Mouse (Mus musculus) ES-CJ7 (cell line): ENCODE measurements around the gene Tbcc.

ENCODE experiments used
- DNase-seq: peaks from one replicate; pipeline ENCODE4 v3.0.0; 2011; ENCODE audit warnings: low read depth, low spot score

Gene Tbcc

GRCm38 (mm10) chr17:46903876-46904490, 13.5 kb downstream of the Tbcc start:
- DNase-seq: peak; percentile 93

- DNase-seq: no peak
Observed at GRCm38 (mm10) chr17:46910186-46910585, 19.7 kb downstream of the Tbcc start, which contains the start of gene Prph2. TSS of gene Prph2 (plus strand) at chr17:46910459.

GRCm38 (mm10) chr17:46912331-46912730, 21.8 kb downstream of the Tbcc start:
- DNase-seq: no peak

GRCm38 (mm10) chr17:46915129-46915528, 24.6 kb downstream of the Tbcc start:
- no peak for DNase-seq

GRCm38 (mm10) chr17:46918951-46919350, 28.5 kb downstream of the Tbcc start:
- DNase-seq: no peak

- DNase-seq: peak; percentile 52
Observed at GRCm38 (mm10) chr17:46920855-46921254, 30.4 kb downstream of the Tbcc start.

GRCm38 (mm10) chr17:46926192-46926591, 35.7 kb downstream of the Tbcc start:
- no peak for DNase-seq

GRCm38 (mm10) chr17:46926941-46927340, 36.5 kb downstream of the Tbcc start:
- peak; percentile 88 for DNase-seq

GRCm38 (mm10) chr17:46927781-46928180, 37.3 kb downstream of the Tbcc start:
- no peak for DNase-seq

GRCm38 (mm10) chr17:46929277-46929676, 38.8 kb downstream of the Tbcc start:
- peak; percentile 59 for DNase-seq

- no peak for DNase-seq
Observed at GRCm38 (mm10) chr17:46929897-46930296, 39.4 kb downstream of the Tbcc start.

GRCm38 (mm10) chr17:46932961-46933360, 42.5 kb downstream of the Tbcc start:
- DNase-seq: no peak

- DNase-seq: peak; percentile 76
Observed at GRCm38 (mm10) chr17:46933557-46934348, 43.3 kb downstream of the Tbcc start.

- peak; percentile 33 for DNase-seq
Observed at GRCm38 (mm10) chr17:46940461-46940860, 50.0 kb downstream of the Tbcc start.
